Mouse (Mus musculus) bone marrow, adult 2 months (tissue): Measurements from ENCODE around the gene Apobec2.

Experiments
- CTCF ChIP-seq: fragments of 200-500 bp; IDR thresholded peaks from 2 replicates; pipeline ENCODE4 v1.5.1; 2011; ENCODE audit warnings: low read length, control low read depth; ENCODE audit not compliant: control insufficient read depth, insufficient read depth
- POLR2A ChIP-seq: fragments of 200-500 bp; IDR thresholded peaks from 2 replicates; pipeline ENCODE4 v1.6.1; 2011; ENCODE audit warnings: low read depth, mild to moderate bottlenecking, control low read depth, low read length, borderline replicate concordance; ENCODE audit not compliant: control insufficient read depth

DNA sequence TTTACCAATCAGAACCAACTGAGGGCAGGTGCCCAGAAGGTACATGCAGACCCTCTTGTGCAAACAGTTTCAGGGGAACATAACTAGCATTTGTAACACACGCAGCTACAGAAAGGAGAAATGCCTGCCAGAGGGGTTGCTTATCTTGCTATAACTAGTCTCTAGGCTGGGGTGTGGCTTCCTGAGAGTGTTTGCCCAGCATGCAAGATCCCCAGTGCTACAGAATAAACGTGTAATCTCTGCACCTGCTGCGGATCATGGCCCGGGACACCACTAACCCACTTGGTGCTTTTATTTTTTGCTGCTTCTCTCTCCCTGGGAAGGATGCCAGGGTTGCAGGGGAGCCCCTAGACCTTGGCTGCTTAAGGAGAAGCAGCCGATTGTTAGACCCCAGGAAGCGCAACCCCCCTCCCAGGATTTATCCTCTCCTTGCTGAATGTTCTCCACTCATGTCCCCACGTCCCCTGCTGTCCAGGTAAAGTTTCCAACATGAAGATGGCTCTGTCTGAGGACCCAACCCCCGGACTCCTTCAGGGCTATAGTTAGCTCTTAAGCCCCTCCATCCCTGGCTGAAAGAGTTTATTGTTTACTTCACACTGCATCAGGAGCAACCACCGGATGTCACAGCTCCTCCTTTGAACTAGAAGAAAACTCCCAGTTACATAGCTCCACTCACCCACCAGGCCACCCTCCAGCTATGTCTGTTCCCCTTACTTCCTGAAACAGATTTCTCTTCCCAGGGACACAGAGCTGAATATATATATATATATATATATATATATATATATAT lies 6.7 kb downstream of the Apobec2 start:
- TF ChIP-seq CTCF (no peak), POLR2A (no peak)
